Mouse (Mus musculus) WW6 (cell line): ENCODE data around the gene Sstr3.

Experiments
- DNase-seq: peaks from one replicate; pipeline ENCODE4 v3.0.0-alpha.2; 2013; ENCODE audit warnings: low read depth, low spot score

Sstr3 gene

GRCm38 (mm10) chr15:78530671-78531450, 13.6 kb downstream of the Sstr3 start, which contains the start of gene C1qtnf6:
C1qtnf6 (minus strand) TSS chr15:78531416.
- no peak for DNase-seq

GRCm38 (mm10) chr15:78530141-78530540, 14.3 kb downstream of the Sstr3 start:
- no peak for DNase-seq

GRCm38 (mm10) chr15:78529428-78529990, 15.0 kb downstream of the Sstr3 start:
- DNase-seq = no peak

GRCm38 (mm10) chr15:78528726-78529411, 15.6 kb downstream of the Sstr3 start:
- no peak for DNase-seq

GRCm38 (mm10) chr15:78527973-78528372, 16.5 kb downstream of the Sstr3 start:
- no peak for DNase-seq

- DNase-seq = no peak
These were observed 20.3 kb downstream of the Sstr3 start for GRCm38 (mm10) chr15:78524163-78524562.

- DNase-seq = no peak
These were observed 22.6 kb downstream of the Sstr3 start for GRCm38 (mm10) chr15:78521892-78522291.

- DNase-seq = no peak
These were observed 23.2 kb downstream of the Sstr3 start for GRCm38 (mm10) chr15:78521331-78521730.

- no peak for DNase-seq
These were observed 24.3 kb downstream of the Sstr3 start for GRCm38 (mm10) chr15:78520112-78520715.

GRCm38 (mm10) chr15:78518221-78518620, 26.3 kb downstream of the Sstr3 start:
- no peak for DNase-seq

- DNase-seq = no peak
These were observed 28.7 kb downstream of the Sstr3 start for GRCm38 (mm10) chr15:78515759-78516158.

- DNase-seq = no peak
These were observed 29.9 kb downstream of the Sstr3 start for GRCm38 (mm10) chr15:78514393-78515146.

GRCm38 (mm10) chr15:78513019-78513418, 31.5 kb downstream of the Sstr3 start:
- DNase-seq = no peak

- DNase-seq = no peak
These were observed 32.5 kb downstream of the Sstr3 start for GRCm38 (mm10) chr15:78511951-78512350.

- DNase-seq = no peak
These were observed 33.7 kb downstream of the Sstr3 start for GRCm38 (mm10) chr15:78510736-78511135.

GRCm38 (mm10) chr15:78510121-78510576, 34.3 kb downstream of the Sstr3 start:
- DNase-seq = no peak

GRCm38 (mm10) chr15:78509297-78509899, 35.1 kb downstream of the Sstr3 start:
- no peak for DNase-seq

- DNase-seq = no peak
These were observed 36.0 kb downstream of the Sstr3 start for GRCm38 (mm10) chr15:78508443-78508842.

GRCm38 (mm10) chr15:78505541-78505940, 38.9 kb downstream of the Sstr3 start:
- no peak for DNase-seq

GRCm38 (mm10) chr15:78504816-78505215, 39.7 kb downstream of the Sstr3 start:
- DNase-seq = no peak

GRCm38 (mm10) chr15:78504013-78504412, 40.5 kb downstream of the Sstr3 start:
- no peak for DNase-seq
